Mouse (Mus musculus): ENCODE measurements around the gene Tgfb1. TPM values are rescaled to one million over a fixed set of nuclear protein-coding genes. Genes with fewer than 3 reads are reported as not detected.

Tgfb1 gene
- polyA plus RNA-seq, 1 experiment from 2014 or later, result 2.4 TPM

DNA sequence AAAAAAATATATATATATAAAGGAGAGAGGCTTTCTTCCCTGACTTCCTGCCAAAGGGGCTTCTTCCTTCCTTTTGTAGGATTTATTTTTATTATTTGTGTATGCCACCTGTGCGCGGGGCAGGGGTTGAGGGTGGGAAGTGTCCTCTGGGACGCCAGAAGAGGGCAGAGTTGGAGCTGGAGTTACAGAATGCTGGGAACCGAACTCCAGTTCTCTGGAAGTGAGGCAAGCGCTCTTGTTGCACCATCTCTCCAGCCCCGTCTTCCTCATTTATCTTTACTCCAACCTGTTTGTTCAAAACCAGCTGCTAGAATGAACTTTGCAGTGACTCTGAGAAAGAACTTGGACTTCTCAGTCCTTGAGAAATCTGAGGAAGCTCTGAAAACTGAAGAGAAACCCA, 6.8 kb upstream of the Tgfb1 start:
- no peaks in the 10 kb centered on the region for H3K36me3 ChIP-seq
- H3K4me1 ChIP-seq, result peaks cover 10% of the 10 kb centered on the region; the same call in 1 of the 2 replicates
- H3K9me3 ChIP-seq, result no peaks in the 10 kb centered on the region
- WGBS, result 11% methylated on average over 6 of the region's 6 CpGs
- no peak overlapping the region for H3K27ac ChIP-seq
- no peak for ATAC-seq (ENCODE audit: low FRiP score, low read depth)
- 0 out of 2 replicates have a peak overlapping the region, but pooled peaks have one; percentile 30 for H3K9ac ChIP-seq
- peak overlapping the region; percentile 57 for H3K4me2 ChIP-seq (replicated peaks)
- peaks cover 9% of the 10 kb centered on the region for H3K27me3 ChIP-seq (replicated peaks)
- 0 out of 2 replicates have a peak overlapping the region, but pooled peaks have one; percentile 48 for H3K4me3 ChIP-seq

DNA sequence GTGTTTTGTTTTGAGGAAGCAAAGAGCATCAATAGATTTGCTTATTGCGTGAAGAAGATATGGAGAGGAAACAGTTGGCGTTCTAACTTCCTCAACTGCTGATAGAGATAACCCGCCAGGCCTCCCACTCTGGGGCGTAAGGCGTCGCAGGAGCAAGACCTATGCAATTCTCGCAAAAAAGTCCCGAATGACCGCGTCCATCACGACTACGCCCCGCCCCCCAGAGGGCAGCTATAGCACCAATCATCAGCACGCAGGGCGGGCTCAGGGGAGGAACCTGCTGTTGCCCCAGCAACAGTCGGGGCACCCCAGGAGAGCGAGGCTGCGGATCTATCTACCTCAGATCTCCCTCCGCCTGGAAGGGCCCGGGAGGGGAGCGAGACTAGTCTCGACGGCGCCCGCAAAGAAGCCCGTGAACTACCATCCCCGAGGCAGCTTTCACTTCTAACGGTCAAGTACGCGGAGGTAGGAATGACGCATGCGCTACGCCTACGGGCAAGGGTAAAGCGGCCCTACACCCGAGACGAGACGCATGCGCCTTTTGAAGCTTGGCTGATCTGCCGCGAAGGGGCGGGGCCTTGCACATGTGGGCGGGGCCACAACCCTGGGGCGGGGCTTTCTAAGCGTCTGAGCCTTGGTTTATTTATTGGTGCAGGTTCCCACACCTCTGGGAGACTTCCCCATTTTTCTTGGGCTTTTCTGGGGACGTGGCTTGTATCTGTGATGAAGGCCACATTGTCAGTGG, 6.1 kb upstream of the Tgfb1 start, which contains the start of gene B9d2:
Gene B9d2, plus strand, starts transcription at position 267 of the 745 bp plus-strand sequence.
- Histone ChIP-seq H3K36me3 (no peaks in the 10 kb centered on the region), H3K4me3 (peak within 1 kb of the TSS; percentile 48), H3K4me2 (replicated peaks) (peak within 1 kb of the TSS; percentile 57), H3K9ac (peak within 1 kb of the TSS; percentile 52), H3K4me1 (peaks cover 10% of the 10 kb centered on the region; the same call in 1 of the 2 replicates), H3K27me3 (replicated peaks) (peaks cover 9% of the 10 kb centered on the region), H3K27ac (peak within 1 kb of the TSS; percentile 75), H3K9me3 (no peaks in the 10 kb centered on the region)
- WGBS, result under 1% methylated on average over 46 of the region's 46 CpGs
- peak; percentile 94 for ATAC-seq (ENCODE audit: low FRiP score, low read depth)

DNA sequence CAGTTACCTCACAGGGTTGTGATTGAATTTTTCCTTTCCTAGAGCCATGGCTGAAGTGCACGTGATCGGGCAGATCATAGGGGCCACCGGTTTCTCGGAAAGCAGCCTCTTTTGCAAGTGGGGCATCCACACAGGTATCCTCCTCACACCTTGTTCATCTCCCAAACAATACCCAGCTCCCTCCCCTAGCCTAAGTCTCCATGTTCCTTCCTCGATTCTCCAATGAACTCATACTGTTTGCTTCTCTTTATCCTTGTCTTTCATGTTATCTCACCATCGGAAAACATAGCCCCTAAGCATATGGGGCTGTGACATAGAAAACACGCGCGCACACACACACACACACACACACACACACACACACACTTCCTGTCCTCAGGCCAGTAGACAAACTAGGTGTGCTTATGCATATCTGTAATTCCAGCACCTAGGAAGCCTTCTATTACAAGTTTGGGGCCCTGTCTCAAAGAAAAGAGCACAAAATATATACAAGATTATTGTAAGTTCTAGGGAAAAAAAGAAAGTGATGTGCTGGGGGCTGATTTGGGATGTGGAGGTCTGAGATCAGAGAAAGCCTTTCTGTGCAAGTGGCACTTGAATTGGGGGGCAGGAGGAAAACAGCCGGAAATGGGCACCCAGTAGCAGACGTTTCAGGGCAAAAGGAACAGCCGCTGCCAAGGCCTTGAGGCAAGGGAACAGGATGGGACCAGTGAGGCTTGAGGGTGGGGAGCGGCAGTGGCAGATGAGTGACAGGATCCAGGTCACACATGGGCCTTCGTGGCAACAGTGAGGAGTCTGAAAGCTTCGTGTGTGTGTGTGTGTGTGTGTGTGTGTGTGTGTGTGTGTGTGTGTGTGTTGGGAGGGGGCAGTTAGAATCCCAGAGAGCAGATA, 5.2 kb upstream of the Tgfb1 start:
- 65% methylated on average over 15 of the region's 15 CpGs for WGBS
- no peak overlapping the region for H3K27ac ChIP-seq
- H3K4me2 ChIP-seq (replicated peaks), result peak overlapping the region; percentile 57
- peak; percentile 19 for ATAC-seq (ENCODE audit: low FRiP score, low read depth)
- H3K9me3 ChIP-seq, result no peaks in the 10 kb centered on the region
- peak overlapping the region; percentile 48; the same call in 1 of the 2 replicates for H3K4me3 ChIP-seq
- H3K27me3 ChIP-seq (replicated peaks), result peaks cover 16% of the 10 kb centered on the region
- no peak overlapping the region for H3K9ac ChIP-seq
- peaks cover 15% of the 10 kb centered on the region for H3K4me1 ChIP-seq
- H3K36me3 ChIP-seq, result no peaks in the 10 kb centered on the region

DNA sequence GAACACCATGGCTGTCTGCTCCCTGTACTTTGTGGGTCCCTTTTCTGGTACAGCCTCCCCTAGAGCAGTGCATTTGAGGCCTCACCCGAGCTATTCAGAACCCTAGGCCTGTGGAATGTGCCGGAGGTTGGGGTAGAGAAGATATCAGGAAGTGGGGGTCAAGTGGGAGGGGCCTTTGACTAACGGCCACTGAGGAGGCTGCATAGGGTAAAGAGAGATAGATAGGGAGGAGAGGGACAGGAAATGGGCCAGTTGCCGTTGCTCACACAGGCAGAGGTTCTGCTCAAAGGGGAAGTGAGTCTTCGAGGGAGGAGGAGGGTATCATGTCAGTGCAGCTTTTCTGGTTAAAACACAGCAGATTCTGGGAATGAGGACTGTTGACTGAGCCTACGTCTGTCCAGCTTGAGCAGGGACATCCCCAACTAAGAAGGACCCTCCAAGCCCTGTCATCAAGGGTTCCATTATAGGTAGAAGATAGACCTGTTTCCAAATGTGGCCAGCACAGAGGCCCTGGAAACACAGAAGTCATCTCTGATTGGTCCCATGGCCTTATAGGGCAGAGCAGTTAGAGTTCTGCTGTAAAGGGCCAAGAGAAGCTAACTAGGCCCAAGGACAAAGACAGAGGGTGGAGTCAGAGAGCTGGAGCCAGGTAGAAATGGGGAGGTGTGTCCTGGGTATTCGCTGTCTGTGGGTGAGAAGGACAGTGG, 3.2 kb upstream of the Tgfb1 start:
- ATAC-seq (ENCODE audit: low FRiP score, low read depth), result no peak
- H3K27ac ChIP-seq, result no peak overlapping the region
- no peak overlapping the region for H3K9ac ChIP-seq
- H3K9me3 ChIP-seq, result no peaks in the 10 kb centered on the region
- H3K27me3 ChIP-seq (replicated peaks), result peaks cover 37% of the 10 kb centered on the region
- H3K4me2 ChIP-seq (replicated peaks), result no peak overlapping the region
- WGBS, result 68% methylated on average over 7 of the region's 7 CpGs
- H3K36me3 ChIP-seq, result no peaks in the 10 kb centered on the region
- H3K4me1 ChIP-seq, result peaks cover 34% of the 10 kb centered on the region
- H3K4me3 ChIP-seq, result no peak overlapping the region

DNA sequence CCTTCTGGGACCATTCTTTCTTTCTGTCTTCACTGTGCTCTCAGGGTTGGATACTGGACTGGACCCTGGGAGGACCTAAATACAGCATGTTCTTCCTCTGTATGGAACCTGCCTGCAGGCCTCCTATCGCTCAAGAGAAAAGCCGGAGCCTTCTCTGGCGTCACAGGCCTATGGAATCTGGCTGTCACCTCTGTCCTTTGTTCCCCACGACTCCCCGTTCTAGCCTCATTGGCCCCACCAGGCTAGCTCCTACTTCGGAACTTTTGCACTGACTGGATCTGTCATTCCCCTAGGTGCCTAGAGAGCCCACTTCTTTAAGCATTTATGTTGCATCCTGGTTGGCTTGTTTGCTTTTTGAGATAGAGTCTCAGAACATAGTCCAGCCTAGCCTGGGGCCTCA, 2.1 kb upstream of the Tgfb1 start:
- no peak for ATAC-seq (ENCODE audit: low FRiP score, low read depth)
- WGBS, result 83% methylated on average over 6 of the region's 6 CpGs
- Histone ChIP-seq H3K27me3 (replicated peaks) (peaks cover 47% of the 10 kb centered on the region), H3K4me3 (no peak overlapping the region), H3K9ac (no peak overlapping the region), H3K4me1 (peaks cover 42% of the 10 kb centered on the region), H3K4me2 (replicated peaks) (no peak overlapping the region), H3K36me3 (no peaks in the 10 kb centered on the region), H3K9me3 (no peaks in the 10 kb centered on the region), H3K27ac (no peak overlapping the region)

DNA sequence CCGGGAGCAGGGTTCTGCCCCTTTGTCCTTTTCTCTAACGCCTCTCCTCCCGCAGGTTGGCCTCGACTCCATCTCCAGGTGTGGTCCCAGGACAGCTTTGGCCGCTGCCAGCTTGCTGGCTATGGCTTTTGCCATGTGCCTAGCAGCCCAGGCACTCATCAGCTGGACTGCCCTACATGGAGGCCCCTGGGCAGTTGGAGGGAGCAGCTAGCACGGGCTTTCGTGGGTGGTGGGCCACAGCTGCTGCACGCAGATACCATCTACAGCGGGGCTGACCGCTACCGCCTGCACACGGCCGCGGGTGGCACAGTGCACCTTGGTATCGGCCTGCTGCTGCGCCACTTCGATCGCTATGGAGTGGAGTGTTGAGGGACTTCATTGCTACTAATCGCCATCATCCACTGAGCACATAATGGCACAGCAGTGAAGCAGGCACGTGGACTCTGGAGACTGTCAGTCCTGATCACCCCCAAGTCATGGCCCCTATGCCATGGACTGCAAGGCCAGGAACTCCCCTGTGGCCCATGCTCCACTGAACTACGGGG, 804 bp upstream of the Tgfb1 start:
- H3K9ac ChIP-seq, result no peak overlapping the region
- H3K4me2 ChIP-seq (replicated peaks), result peak overlapping the region; percentile 79
- no peak overlapping the region for H3K4me3 ChIP-seq
- H3K27me3 ChIP-seq (replicated peaks), result peaks cover 60% of the 10 kb centered on the region
- H3K9me3 ChIP-seq, result no peaks in the 10 kb centered on the region
- no peaks in the 10 kb centered on the region for H3K36me3 ChIP-seq
- WGBS, result 68% methylated on average over 21 of the region's 21 CpGs
- H3K27ac ChIP-seq, result no peak overlapping the region
- ATAC-seq (ENCODE audit: low FRiP score, low read depth), result no peak
- H3K4me1 ChIP-seq, result peaks cover 36% of the 10 kb centered on the region

DNA sequence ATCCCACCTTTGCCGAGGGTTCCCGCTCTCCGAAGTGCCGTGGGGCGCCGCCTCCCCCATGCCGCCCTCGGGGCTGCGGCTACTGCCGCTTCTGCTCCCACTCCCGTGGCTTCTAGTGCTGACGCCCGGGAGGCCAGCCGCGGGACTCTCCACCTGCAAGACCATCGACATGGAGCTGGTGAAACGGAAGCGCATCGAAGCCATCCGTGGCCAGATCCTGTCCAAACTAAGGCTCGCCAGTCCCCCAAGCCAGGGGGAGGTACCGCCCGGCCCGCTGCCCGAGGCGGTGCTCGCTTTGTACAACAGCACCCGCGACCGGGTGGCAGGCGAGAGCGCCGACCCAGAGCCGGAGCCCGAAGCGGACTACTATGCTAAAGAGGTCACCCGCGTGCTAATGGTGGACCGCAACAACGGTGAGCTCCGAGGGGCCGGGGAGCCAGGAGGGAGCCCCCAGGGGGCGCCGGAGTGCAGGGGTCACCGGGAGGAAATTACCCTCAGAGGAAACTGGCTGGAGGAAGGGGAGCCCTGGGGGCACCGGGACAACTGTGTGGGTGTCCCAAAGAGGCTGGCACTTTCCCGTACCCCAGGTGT, 1.1 kb downstream of the Tgfb1 start:
- H3K27me3 ChIP-seq (replicated peaks), result peaks cover 65% of the 10 kb centered on the region
- H3K4me3 ChIP-seq, result peak overlapping the region; percentile 45
- WGBS, result under 1% methylated on average over 47 of the region's 47 CpGs
- no peak for ATAC-seq (ENCODE audit: low FRiP score, low read depth)
- H3K9ac ChIP-seq, result peak overlapping the region; percentile 51
- peaks cover 32% of the 10 kb centered on the region for H3K4me1 ChIP-seq
- no peak overlapping the region for H3K27ac ChIP-seq
- no peaks in the 10 kb centered on the region for H3K36me3 ChIP-seq
- no peaks in the 10 kb centered on the region for H3K9me3 ChIP-seq
- H3K4me2 ChIP-seq (replicated peaks), result peak overlapping the region; percentile 79

DNA sequence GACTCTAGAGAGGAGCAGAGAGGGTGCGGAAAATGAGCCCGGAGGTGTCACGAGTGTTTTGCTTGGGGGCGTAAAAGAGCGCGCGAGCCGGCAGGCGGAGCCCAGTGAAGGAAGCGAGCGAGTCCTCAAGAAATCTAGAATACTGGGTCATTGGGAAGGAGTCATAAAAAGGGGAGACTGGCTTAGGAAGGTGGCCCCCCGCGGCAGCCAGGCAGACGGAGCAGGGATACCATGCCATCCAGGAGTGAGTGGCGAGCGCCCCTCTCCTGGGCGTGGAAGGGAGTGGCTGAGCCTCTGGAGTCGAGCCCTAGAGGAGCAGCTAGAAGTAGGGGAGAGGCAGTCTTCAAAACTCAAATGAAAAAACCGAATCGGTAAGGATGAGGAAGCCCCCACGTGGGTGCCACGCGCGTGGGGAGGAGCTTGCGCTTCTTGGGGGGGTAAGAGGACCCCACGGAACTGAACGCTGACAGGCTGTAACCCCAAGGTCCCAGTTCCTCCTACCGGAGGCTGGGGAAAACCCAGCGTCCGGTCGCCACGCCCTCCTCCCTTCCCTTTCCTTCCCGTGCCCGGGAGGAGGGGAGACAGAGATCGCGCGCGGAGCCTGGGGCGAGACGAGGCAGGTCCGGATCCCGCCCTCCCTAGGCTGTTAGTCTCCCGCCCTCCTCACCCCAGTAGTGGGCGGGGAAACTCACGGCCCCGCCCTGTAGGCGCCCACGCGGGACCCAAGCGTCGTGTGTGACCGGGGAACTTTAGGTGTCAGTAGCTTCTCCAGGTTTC, 2.2 kb downstream of the Tgfb1 start:
- H3K9me3 ChIP-seq, result no peaks in the 10 kb centered on the region
- peak overlapping the region; percentile 79 for H3K4me2 ChIP-seq (replicated peaks)
- no peak overlapping the region for H3K27ac ChIP-seq
- no peak for ATAC-seq (ENCODE audit: low FRiP score, low read depth)
- H3K36me3 ChIP-seq, result no peaks in the 10 kb centered on the region
- peak overlapping the region; percentile 45 for H3K4me3 ChIP-seq
- H3K4me1 ChIP-seq, result peaks cover 32% of the 10 kb centered on the region
- WGBS, result under 1% methylated on average over 51 of the region's 52 CpGs
- H3K9ac ChIP-seq, result peak overlapping the region; percentile 47
- H3K27me3 ChIP-seq (replicated peaks), result peaks cover 65% of the 10 kb centered on the region

DNA sequence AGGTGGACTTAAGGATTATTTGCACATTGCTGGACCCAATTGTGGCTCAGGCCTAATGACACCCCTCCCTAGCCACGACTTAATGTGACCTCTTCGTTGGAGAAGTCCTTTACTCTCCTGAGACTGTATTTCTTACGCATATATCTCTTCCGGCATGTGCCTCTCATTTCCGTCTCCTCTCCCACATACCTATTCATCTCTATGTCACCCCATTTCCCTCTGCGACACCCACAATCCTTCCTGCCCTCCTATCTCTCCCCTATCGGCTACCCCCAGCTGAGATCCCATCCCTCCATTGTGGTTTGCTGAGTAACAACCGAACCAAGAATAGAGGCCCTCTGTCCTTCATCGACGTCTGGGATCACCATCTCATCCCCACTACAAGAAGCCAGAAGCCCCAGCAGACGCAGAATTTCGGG, 2.8 kb downstream of the Tgfb1 start:
- 11% methylated on average over 12 of the region's 12 CpGs for WGBS
- H3K4me3 ChIP-seq, result peak overlapping the region; percentile 45
- peak overlapping the region; percentile 79 for H3K4me2 ChIP-seq (replicated peaks)
- H3K27me3 ChIP-seq (replicated peaks), result peaks cover 65% of the 10 kb centered on the region
- no peaks in the 10 kb centered on the region for H3K36me3 ChIP-seq
- no peaks in the 10 kb centered on the region for H3K9me3 ChIP-seq
- no peak for ATAC-seq (ENCODE audit: low FRiP score, low read depth)
- H3K27ac ChIP-seq, result no peak overlapping the region
- no peak overlapping the region for H3K9ac ChIP-seq
- H3K4me1 ChIP-seq, result peaks cover 32% of the 10 kb centered on the region

DNA sequence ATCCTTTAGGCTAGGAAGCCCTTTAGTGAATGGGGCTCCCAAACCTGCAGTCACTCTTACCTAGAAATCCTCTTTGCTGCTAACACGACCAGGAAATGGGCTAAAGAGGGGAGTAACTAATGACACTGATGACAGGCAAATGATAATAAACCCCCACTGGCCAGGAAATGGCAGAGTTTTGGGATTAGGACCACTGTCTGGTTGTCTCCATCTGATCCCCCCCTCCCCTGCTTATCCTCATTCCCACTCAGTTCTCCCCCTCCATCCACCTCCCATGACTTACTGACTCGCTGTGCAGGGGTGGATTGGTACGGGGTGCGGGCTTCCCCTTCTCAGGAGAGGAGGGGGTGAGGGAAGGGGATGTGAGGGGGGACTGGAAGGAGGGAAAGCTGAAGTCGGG, 3.2 kb downstream of the Tgfb1 start:
- WGBS, result 27% methylated on average over 5 of the region's 5 CpGs
- H3K36me3 ChIP-seq, result no peaks in the 10 kb centered on the region
- no peak overlapping the region for H3K27ac ChIP-seq
- H3K27me3 ChIP-seq (replicated peaks), result peaks cover 65% of the 10 kb centered on the region
- peaks cover 32% of the 10 kb centered on the region for H3K4me1 ChIP-seq
- H3K9me3 ChIP-seq, result no peaks in the 10 kb centered on the region
- peak overlapping the region; percentile 79; the same call in 1 of the 2 replicates for H3K4me2 ChIP-seq (replicated peaks)
- ATAC-seq (ENCODE audit: low FRiP score, low read depth), result no peak
- H3K9ac ChIP-seq, result no peak overlapping the region
- no peak overlapping the region for H3K4me3 ChIP-seq

DNA sequence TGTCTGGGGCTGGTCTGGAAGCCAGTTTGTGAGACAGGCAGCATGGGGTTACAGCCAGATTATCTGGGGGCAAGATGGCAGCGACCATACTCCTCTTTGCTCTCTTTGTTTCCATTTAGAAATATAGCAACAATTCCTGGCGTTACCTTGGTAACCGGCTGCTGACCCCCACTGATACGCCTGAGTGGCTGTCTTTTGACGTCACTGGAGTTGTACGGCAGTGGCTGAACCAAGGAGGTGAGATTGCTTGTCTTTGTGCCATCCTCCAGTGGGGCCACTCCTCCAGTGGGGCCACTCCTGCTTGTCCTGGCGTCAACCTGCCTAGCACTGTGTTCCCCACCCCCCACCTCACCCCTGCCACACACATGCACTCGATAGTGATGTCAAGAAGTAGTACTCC, 7.3 kb downstream of the Tgfb1 start:
- H3K36me3 ChIP-seq, result no peaks in the 10 kb centered on the region
- no peak overlapping the region for H3K27ac ChIP-seq
- no peak overlapping the region for H3K4me2 ChIP-seq (replicated peaks)
- H3K9ac ChIP-seq, result no peak overlapping the region
- 58% methylated on average over 8 of the region's 8 CpGs for WGBS
- H3K9me3 ChIP-seq, result no peaks in the 10 kb centered on the region
- no peak overlapping the region for H3K4me3 ChIP-seq
- peaks cover 3% of the 10 kb centered on the region; the same call in 1 of the 2 replicates for H3K4me1 ChIP-seq
- peaks cover 24% of the 10 kb centered on the region for H3K27me3 ChIP-seq (replicated peaks)
- ATAC-seq (ENCODE audit: low FRiP score, low read depth), result no peak

Measured in neural tube, embryonic 12.5 days (tissue).